Mouse (Mus musculus) embryonic fibroblast, embryonic 13.5 days (primary cell): ENCODE results near the gene Sh3bp1. TPM values are rescaled to one million over a fixed set of nuclear protein-coding genes. Genes with fewer than 3 reads are reported as not detected.

Source experiments
- H3K27ac ChIP-seq: 2 replicates; pipeline ENCODE4 v1.5.1; 2012; ENCODE audit warnings: low read length, control low read depth, inconsistent platforms; ENCODE audit not compliant: insufficient read depth
- H3K4me1 ChIP-seq: 2 replicates; pipeline ENCODE4 v1.6.1; 2011; ENCODE audit warnings: low read length; ENCODE audit not compliant: control insufficient read depth, insufficient read depth
- H3K4me3 ChIP-seq: 2 replicates; pipeline ENCODE4 v1.5.1; 2011; ENCODE audit warnings: mild to moderate bottlenecking, control low read depth, low read length; ENCODE audit not compliant: insufficient read depth
- CTCF ChIP-seq: IDR thresholded peaks from 2 replicates; pipeline ENCODE4 v1.5.1; 2011; ENCODE audit warnings: mild to moderate bottlenecking, control low read depth, low read length, moderate library complexity, borderline replicate concordance; ENCODE audit not compliant: insufficient read depth
- POLR2A ChIP-seq: IDR thresholded peaks from 2 replicates; pipeline ENCODE4 v1.6.1; 2011; ENCODE audit warnings: low read depth, mild to moderate bottlenecking, control low read depth, low read length, moderate library complexity
- polyA plus RNA-seq: library from polyadenylated mRNA; stranded (reverse); fragments of >200 nt; gene quantifications from 2 replicates; pipeline ENCODE4 v1.2.4, GENCODE M21; 2011; ENCODE audit warnings: low read depth; ENCODE audit not compliant: missing spikeins, insufficient read length

Sh3bp1 gene
- polyA plus RNA-seq, 1 experiment = 44.1 TPM

GRCm38 (mm10) chr15:78914091-78914822 lies 14.7 kb downstream of the Sh3bp1 start:
- Histone ChIP-seq H3K27ac (no peak overlapping the region), H3K4me1 (peaks cover 2% of the 10 kb centered on the region; the same call in 1 of the 2 replicates), H3K4me3 (peak overlapping the region; percentile 41)
- TF ChIP-seq CTCF (no peak), POLR2A (no peak)

DNA sequence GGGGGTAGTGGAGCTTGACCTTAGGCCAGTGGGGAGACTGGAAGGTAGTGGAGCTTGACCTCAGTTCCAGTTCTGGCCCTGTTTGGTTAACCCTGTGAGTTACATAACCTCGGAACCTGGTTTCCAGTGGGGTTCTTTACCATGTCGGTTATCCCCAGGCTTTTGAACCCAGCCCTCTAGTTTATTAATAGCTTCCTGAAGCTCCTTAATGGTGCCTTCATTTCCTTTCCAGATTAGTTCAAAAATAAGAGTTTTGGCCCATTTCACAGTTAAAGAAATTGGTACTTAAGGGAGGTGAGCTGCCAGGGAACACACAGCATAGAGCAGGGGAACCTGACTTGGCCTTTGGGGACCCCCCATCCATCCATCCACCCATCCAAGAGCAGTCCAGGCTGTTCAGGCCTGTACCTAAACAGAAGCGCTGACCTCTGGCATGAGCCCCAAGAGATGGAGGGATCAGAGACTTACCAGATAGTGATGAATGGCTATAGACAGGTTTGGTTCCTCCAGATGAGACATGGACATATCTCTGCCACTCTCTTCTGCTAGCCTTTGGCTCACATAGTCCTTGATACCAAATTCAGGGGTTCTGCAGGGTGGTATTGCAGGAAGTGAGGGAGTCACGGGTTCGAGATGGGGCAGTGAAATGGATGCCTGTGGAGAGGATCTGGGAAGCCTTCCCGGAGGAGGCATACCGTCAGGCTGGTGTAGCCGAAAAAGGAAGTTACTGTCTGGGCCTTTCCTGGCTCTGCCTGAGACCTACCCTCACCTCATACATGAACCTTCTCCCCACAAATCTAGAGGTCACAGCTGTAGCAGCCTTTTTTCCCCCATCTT lies 15.5 kb downstream of the Sh3bp1 start:
- TF ChIP-seq POLR2A = no peak
- no peak for TF ChIP-seq CTCF
- peaks cover 6% of the 10 kb centered on the region; the same call in 1 of the 2 replicates for H3K4me1 ChIP-seq
- H3K4me3 ChIP-seq = peak overlapping the region; percentile 41
- no peak overlapping the region for H3K27ac ChIP-seq

- H3K27ac ChIP-seq = no peak overlapping the region
- peak; percentile 92 for TF ChIP-seq CTCF
- TF ChIP-seq POLR2A = no peak
- no peak overlapping the region for H3K4me3 ChIP-seq
- H3K4me1 ChIP-seq = peaks cover 9% of the 10 kb centered on the region; the same call in 1 of the 2 replicates
Observed at GRCm38 (mm10) chr15:78915660-78916017, 16.1 kb downstream of the Sh3bp1 start.

DNA sequence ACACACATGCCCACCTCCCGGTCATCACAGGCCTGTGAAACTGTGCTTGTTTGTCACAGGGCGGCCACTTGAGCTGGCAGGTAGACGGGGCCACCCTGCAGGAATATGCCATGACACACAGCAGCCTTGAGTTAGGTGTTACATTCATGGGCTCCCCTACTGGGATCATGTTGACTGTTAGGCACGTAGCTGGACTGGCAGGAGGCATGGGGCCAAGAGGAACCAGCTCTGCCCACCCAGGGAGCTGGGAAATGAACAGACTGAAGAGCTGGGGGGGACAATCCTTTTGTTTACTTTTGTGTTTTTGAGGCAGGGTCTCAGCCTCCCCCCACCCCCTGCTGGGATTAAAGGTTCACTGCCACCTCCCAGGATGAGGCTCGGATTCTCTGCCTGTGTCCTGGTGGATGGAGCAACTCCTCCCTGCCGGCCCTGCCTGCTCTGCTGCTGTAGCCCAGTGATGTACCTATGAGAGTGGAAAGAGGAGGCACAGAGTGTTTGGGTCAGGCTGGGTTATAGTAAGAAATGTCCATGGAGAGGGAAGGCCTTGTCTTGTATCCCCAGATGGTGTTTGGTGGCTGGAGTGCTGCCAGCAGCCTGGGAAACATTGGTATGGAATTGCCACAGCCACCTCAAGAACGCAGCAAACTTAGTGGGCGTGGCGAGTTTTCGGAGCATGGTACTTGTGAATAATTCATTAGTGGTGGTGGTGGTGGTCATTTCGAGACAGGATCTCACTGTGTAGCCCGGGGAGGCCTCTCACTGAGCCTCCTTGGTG lies 16.7 kb downstream of the Sh3bp1 start:
- TF ChIP-seq POLR2A (no peak), CTCF (no peak)
- peaks cover 9% of the 10 kb centered on the region; the same call in 1 of the 2 replicates for H3K4me1 ChIP-seq
- H3K4me3 ChIP-seq = no peak overlapping the region
- no peak overlapping the region for H3K27ac ChIP-seq

- H3K4me3 ChIP-seq = no peak overlapping the region
- H3K27ac ChIP-seq = no peak overlapping the region
- peaks cover 9% of the 10 kb centered on the region; the same call in 1 of the 2 replicates for H3K4me1 ChIP-seq
- TF ChIP-seq POLR2A = no peak
- no peak for TF ChIP-seq CTCF
Observed at GRCm38 (mm10) chr15:78918126-78918525, 18.6 kb downstream of the Sh3bp1 start.

- H3K4me1 ChIP-seq = peaks cover 10% of the 10 kb centered on the region
- no peak overlapping the region for H3K27ac ChIP-seq
- TF ChIP-seq CTCF = no peak
- TF ChIP-seq POLR2A = no peak
- no peak overlapping the region for H3K4me3 ChIP-seq
Observed at GRCm38 (mm10) chr15:78919914-78920313, 20.3 kb downstream of the Sh3bp1 start.

DNA sequence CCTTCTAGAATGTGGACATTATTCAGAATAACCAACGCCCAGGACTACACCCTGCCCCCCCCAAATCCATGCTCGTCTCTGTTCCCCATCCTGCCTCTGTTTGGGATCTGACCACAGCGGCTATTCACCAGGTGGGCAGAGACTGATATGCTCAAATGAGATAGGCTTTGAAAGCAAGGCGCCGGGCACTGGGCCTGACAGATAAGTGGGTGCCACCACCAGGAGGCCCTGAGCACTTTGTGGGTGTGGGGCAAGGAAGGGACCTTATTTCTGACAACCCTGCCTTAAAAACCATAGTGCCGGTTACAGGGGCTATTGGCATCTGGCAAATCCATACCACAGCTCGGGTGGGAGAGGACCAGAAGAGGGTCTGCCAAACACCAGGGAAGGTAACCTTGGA lies 23.1 kb downstream of the Sh3bp1 start:
- peaks cover 17% of the 10 kb centered on the region for H3K4me1 ChIP-seq
- H3K4me3 ChIP-seq = no peak overlapping the region
- TF ChIP-seq CTCF (no peak), POLR2A (no peak)
- no peak overlapping the region for H3K27ac ChIP-seq

GRCm38 (mm10) chr15:78923585-78923984 lies 24.0 kb downstream of the Sh3bp1 start:
- Histone ChIP-seq H3K27ac (no peak overlapping the region), H3K4me3 (no peak overlapping the region), H3K4me1 (peaks cover 17% of the 10 kb centered on the region)
- TF ChIP-seq POLR2A = no peak
- no peak for TF ChIP-seq CTCF

DNA sequence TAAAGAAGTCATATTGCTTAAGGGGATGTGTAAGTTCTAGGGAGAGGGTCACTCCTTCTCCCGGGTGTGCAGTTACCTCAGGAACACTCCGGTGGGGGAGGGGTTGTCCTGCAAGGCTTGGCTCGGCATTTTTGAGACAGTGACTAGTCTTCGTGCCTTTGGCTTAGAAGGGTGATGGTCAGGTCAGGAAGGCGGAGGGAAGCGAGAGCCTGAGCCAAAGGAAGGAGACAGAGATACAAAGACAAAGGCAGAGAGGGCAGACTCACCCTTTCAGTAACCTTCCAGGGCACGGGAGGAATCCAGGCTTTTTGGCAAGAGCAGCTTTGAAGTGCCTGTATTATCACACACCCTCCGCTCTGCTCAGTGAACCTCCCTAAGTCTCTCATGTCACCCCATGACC lies 25.6 kb downstream of the Sh3bp1 start:
- H3K4me3 ChIP-seq = no peak overlapping the region
- TF ChIP-seq CTCF = no peak
- TF ChIP-seq POLR2A = no peak
- peak overlapping the region; percentile 92 for H3K27ac ChIP-seq
- H3K4me1 ChIP-seq = peaks cover 19% of the 10 kb centered on the region
